Mouse (Mus musculus): ENCODE results near the gene Wnt9a.

Gene Wnt9a

GRCm38 (mm10) chr11:59335150-59335549 is 28.4 kb downstream of the Wnt9a start:
- in situ Hi-C loops (cut with MboI, MseI) = loop anchor here in 1 of 2 experiments (10.0 kb wide), 1 partner anchor 660 kb away; no protein-coding TSS in a partner anchor

GRCm38 (mm10) chr11:59335942-59336341 is 29.2 kb downstream of the Wnt9a start:
- in situ Hi-C loops (cut with MboI, MseI) = loop anchor here in 1 of 2 experiments (10.0 kb wide), 1 partner anchor 659 kb away; no protein-coding TSS in a partner anchor

DNA sequence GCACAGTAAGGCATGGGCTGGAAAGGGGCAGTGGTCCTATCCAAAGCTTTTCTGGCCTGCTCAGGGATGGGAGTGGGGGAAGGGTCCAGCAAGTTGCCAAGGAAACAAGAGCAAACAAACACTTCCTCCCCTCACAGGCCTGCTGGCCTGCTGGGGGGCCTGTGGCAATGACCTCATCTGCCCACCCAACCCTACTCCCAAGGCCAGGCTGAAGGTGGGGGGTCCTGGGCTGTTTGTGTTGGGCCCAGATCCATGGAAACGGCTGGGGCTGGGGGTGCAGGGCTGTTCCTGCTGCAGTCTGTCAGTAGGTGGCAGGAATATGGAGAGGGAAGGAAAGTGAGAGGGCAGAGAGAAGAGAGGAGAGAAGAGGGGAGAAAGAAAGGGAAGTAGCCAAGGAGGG is 29.7 kb downstream of the Wnt9a start:
- in situ Hi-C loops (cut with MboI, MseI) = loop anchor here in 1 of 2 experiments (10.0 kb wide), 1 partner anchor 658 kb away; no protein-coding TSS in a partner anchor

- in situ Hi-C loops (cut with MboI, MseI) = loop anchor here in 1 of 2 experiments (10.0 kb wide), 1 partner anchor 657 kb away; no protein-coding TSS in a partner anchor
Observed at GRCm38 (mm10) chr11:59337955-59338735, 31.4 kb downstream of the Wnt9a start.

GRCm38 (mm10) chr11:59338736-59339120 is 32.0 kb downstream of the Wnt9a start:
- in situ Hi-C loops (cut with MboI, MseI) = loop anchor here in 1 of 2 experiments (10.0 kb wide), 1 partner anchor 656 kb away; no protein-coding TSS in a partner anchor

DNA sequence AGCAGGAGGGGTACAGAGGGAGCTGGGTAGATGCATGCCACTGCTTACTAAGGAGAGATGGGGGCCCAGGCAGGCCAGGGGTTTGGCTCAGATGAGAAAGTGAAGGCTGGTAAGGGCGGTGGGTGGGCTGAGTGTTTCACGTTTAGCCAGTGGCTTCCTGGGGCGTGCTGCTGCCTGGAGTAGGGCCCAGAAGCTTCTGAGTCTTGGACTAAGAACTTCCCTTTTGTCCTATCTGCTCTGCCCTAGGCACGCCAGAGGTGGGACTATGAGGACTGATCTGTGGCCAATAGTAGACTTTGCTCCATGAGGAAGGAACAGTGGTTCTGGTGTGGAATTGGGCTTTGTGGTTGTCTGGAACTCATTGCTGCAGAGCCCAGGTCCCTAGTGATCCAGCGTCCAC is 36.2 kb downstream of the Wnt9a start:
- in situ Hi-C loops (cut with MboI, MseI) = no loop called here

- in situ Hi-C loops (cut with MboI, MseI) = no loop called here
Observed at GRCm38 (mm10) chr11:59346166-59346910, 39.6 kb downstream of the Wnt9a start.

- in situ Hi-C loops (cut with MboI, MseI) = loop anchor here in 1 of 2 experiments (25.0 kb wide), 1 partner anchor 1862 kb away; the partner anchor contains the start of gene Aldh3a1
Observed at GRCm38 (mm10) chr11:59350326-59350725, 43.6 kb downstream of the Wnt9a start.

- in situ Hi-C loops (cut with MboI, MseI) = loop anchor here in 1 of 2 experiments (25.0 kb wide), 1 partner anchor 1858 kb away; the partner anchor contains the start of gene Aldh3a1
Observed at GRCm38 (mm10) chr11:59354793-59355192, 48.1 kb downstream of the Wnt9a start.

DNA sequence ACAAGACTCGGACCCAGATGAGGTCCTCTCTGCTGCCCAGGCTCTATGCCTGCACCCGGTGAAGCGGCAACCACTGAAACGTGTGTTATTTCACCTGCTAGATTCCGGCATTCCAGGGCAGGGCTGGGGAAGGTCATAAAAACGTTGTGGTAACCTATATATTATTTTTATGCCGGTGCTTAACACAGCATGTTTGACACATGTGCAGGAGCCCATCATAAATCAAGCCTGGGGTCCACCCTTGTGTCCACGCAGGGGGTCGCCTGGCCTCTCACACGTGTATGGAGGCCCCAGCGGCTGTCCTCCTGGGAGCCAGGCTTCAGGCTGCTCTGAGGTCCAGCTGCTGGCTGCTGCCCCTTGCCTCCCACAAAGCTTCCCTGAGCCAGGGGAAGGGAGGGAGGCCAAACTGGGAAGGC is 50.2 kb downstream of the Wnt9a start:
- in situ Hi-C loops (cut with MboI, MseI) = loop anchor here in 1 of 2 experiments (25.0 kb wide), 1 partner anchor 1855 kb away; the partner anchor contains the start of gene Aldh3a1

GRCm38 (mm10) chr11:59361291-59361690 is 54.6 kb downstream of the Wnt9a start:
- in situ Hi-C loops (cut with MboI, MseI) = loop anchor here in 1 of 2 experiments (25.0 kb wide), 1 partner anchor 1851 kb away; the partner anchor contains the start of gene Aldh3a1

DNA sequence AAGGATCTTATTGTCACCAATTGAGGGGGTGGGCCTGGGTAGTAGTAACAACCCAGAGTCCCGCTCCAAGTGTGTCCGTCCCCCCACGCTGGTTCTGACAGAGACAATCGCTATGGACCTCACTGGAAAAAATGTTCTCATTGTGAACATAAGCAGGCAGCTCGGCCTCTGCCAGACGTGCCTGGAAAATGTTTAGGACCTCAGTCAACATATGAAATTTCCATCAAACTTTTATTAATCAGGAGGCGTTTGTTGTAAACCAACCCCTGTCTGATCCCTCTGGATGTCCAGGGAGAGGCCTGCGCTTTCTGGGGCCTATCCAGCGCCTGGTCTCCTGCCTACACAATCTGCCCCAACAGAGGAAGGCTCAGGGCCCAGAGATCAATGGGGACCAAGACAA is 57.3 kb downstream of the Wnt9a start:
- in situ Hi-C loops (cut with MboI, MseI) = loop anchor here in 1 of 2 experiments (25.0 kb wide), 1 partner anchor 1848 kb away; the partner anchor contains the start of gene Aldh3a1

DNA sequence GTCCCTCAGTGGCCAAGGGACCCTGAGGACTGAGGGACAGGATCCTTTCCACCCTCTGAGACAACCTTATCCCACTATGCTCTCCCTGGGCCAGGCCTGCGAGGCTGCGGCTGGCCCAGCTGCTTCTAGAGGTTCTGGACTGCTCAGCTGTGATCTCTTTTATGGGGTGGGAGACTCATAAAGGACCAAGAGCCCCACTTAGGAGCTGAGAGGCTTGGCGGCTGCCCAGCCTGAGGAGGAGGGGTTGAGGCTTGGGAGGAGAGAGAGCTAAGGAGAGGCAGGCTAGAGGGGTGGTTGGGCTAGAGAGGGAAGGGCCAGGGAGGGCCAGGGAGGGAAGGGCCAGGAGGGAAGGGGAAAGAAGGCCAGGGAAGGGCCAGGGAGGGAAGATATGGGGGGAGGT is 57.7 kb downstream of the Wnt9a start:
- in situ Hi-C loops (cut with MboI, MseI) = loop anchor here in 1 of 2 experiments (25.0 kb wide), 1 partner anchor 1848 kb away; the partner anchor contains the start of gene Aldh3a1

DNA sequence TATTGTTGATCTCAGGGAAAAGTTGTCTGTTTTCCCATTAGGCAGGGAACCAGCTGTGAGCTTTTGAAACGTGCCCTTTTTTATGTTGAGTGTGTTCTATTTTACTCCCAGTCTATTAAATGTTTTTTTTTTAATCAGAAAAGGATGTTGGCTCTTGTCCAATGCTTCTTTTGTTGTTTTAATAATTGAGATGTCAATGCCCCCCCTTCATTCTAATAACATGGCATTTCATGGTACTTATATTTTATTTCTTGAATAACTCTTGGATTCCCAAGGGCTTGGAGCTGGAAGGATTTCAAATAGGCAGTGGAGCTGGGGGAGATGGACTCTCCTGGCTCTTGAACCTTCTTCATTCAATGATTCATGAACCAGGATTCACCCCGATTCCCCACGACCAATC is 59.3 kb downstream of the Wnt9a start:
- in situ Hi-C loops (cut with MboI, MseI) = loop anchor here in 1 of 2 experiments (25.0 kb wide), 1 partner anchor 1846 kb away; the partner anchor contains the start of gene Aldh3a1

DNA sequence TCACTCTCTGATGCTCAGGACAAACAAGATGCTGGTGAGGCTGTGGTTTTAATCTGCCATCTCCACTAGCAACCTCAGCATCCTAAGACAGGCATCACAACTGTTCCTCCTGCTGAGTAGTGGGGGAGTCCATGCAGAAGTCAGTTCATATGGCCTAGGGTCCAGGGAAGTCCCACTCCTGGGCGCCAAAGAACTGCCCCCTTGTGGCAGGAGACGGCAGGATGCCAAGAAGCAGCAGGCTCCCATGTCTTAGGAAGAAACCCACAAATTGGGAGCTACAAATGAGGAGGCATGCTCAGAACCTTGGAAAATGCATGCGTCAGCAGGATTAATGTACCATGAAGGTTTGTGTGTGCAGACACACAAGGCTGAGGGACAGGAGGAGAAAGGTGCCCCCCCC is 59.9 kb downstream of the Wnt9a start:
- in situ Hi-C loops (cut with MboI, MseI) = loop anchor here in 1 of 2 experiments (25.0 kb wide), 1 partner anchor 1846 kb away; the partner anchor contains the start of gene Aldh3a1

GRCm38 (mm10) chr11:59367955-59368354 is 61.2 kb downstream of the Wnt9a start:
- in situ Hi-C loops (cut with MboI, MseI) = loop anchor here in 1 of 2 experiments (25.0 kb wide), 1 partner anchor 1844 kb away; the partner anchor contains the start of gene Aldh3a1

DNA sequence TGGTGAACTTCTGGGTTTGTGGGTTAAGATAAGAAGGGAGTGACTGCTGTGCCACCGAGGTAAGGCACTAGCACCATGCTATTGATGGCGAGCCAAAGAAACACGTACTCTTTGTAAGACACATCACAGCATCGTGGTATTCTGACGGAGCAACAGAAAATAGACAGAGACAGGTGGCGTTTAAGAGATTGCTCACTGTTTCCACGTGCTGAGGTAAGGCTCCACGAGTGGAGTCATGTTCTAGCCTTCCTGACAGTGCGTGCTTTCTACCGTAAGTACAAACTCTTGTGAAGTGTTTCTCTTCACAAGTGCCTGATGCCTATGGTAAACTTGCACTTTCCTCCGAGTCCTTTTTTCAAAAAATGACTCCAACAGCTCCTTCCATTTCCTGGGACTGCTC is 63.1 kb downstream of the Wnt9a start:
- in situ Hi-C loops (cut with MboI, MseI) = loop anchor here in 1 of 2 experiments (25.0 kb wide), 1 partner anchor 1842 kb away; the partner anchor contains the start of gene Aldh3a1

DNA sequence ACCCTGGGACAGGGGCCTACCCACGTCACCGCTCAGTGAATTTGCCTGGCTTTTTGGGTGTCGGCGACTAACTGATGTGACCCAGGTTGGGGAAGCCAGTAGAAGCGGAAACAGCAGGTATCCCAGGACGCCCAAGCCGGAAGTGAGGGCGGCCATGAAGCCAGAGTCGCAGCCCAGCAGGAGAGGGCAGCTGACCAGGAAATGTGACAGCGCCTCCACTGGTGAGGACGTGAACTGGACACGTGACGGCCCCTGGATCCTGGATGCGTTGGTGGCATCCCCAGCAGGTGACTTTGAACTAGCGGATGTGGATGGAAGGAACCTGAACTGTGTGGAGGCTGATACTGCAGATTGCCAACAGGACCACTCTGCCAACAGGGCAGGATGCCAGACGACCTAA is 68.7 kb downstream of the Wnt9a start, which contains the start of gene Prss38:
Gene Prss38, minus strand, starts transcription at position 183 of the 400 bp plus-strand sequence.
- in situ Hi-C loops (cut with MboI, MseI) = no loop called here

GRCm38 (mm10) chr11:59377999-59378398 is 71.3 kb downstream of the Wnt9a start:
- in situ Hi-C loops (cut with MboI, MseI) = no loop called here

- in situ Hi-C loops (cut with MboI, MseI) = no loop called here
Observed at GRCm38 (mm10) chr11:59379547-59379946, 72.8 kb downstream of the Wnt9a start.
